Mouse (Mus musculus) liver, adult 2 months (tissue): ENCODE data around the gene Gramd4. TPM values are rescaled to one million over a fixed set of nuclear protein-coding genes. Genes with fewer than 3 reads are reported as not detected.

Experiments
- DNase-seq: peaks from one replicate; pipeline ENCODE4 v3.0.0-alpha.2; 2011; ENCODE audit warnings: low read depth, low spot score; ENCODE audit errors: extremely low read depth
- H3K27ac ChIP-seq: fragments of 200-500 bp; replicated peaks from 2 replicates; pipeline ENCODE4 v1.5.1; 2012; ENCODE audit warnings: low read depth, mild to moderate bottlenecking, control low read depth, inconsistent platforms, low read length; ENCODE audit not compliant: insufficient read depth
- H3K27me3 ChIP-seq: fragments of 200-500 bp; 2 replicates; pipeline ENCODE4 v1.6.1; 2012; ENCODE audit warnings: mild to moderate bottlenecking, moderate library complexity, low read length, inconsistent platforms; ENCODE audit not compliant: control insufficient read depth, insufficient read depth
- H3K36me3 ChIP-seq: fragments of 200-500 bp; 2 replicates; pipeline ENCODE4 v1.6.1; 2012; ENCODE audit warnings: low read length, inconsistent platforms; ENCODE audit not compliant: control insufficient read depth, insufficient read depth
- H3K4me1 ChIP-seq: fragments of 200-500 bp; 2 replicates; pipeline ENCODE4 v1.6.1; 2011; ENCODE audit warnings: low read length; ENCODE audit not compliant: control insufficient read depth, insufficient read depth
- H3K4me3 ChIP-seq: fragments of 200-500 bp; 2 replicates; pipeline ENCODE4 v1.5.1; 2011; ENCODE audit warnings: low read depth, mild to moderate bottlenecking, control low read depth, low read length, moderate library complexity; ENCODE audit not compliant: insufficient read depth
- H3K79me2 ChIP-seq: fragments of 200-500 bp; 2 replicates; pipeline ENCODE4 v1.6.1; 2012; ENCODE audit warnings: inconsistent platforms, mild to moderate bottlenecking, low read length, moderate library complexity; ENCODE audit not compliant: control insufficient read depth, insufficient read depth
- H3K9ac ChIP-seq: fragments of 200-500 bp; 2 replicates; pipeline ENCODE4 v1.6.1; 2012; ENCODE audit warnings: low read depth, mild to moderate bottlenecking, control low read depth, inconsistent platforms, low read length
- CTCF ChIP-seq: fragments of 200-500 bp; IDR thresholded peaks from 2 replicates; pipeline ENCODE4 v1.5.1; 2011; ENCODE audit warnings: low read depth, low read length, control low read depth
- POLR2A ChIP-seq: fragments of 200-500 bp; IDR thresholded peaks from 2 replicates; pipeline ENCODE4 v1.6.1; 2011; ENCODE audit warnings: low read length, control low read depth; ENCODE audit not compliant: insufficient read depth; ENCODE audit errors: extremely low read depth
- WGBS: fragments of 180-500 bp; shearing (Covaris S2); methylation state at CpG from one replicate; pipeline ENCODE4 v1.1.7; 2018; 5-methylcytosine and 5-hydroxymethylcytosine counted together
- polyA plus RNA-seq: library from polyadenylated mRNA; depleted of rRNA; stranded (reverse); fragments of >200 nt; gene quantifications from 2 replicates; pipeline ENCODE4 v1.2.3, GENCODE M21; 2012
- total RNA-seq: library from RNA; depleted of rRNA; stranded (reverse); fragments of >200 nt; gene quantifications from 2 replicates; pipeline ENCODE4 v1.2.3, GENCODE M21; 2014

Gramd4 gene
- total and polyA plus RNA-seq, 2 experiments: 2.4 to 6.0 TPM

DNA sequence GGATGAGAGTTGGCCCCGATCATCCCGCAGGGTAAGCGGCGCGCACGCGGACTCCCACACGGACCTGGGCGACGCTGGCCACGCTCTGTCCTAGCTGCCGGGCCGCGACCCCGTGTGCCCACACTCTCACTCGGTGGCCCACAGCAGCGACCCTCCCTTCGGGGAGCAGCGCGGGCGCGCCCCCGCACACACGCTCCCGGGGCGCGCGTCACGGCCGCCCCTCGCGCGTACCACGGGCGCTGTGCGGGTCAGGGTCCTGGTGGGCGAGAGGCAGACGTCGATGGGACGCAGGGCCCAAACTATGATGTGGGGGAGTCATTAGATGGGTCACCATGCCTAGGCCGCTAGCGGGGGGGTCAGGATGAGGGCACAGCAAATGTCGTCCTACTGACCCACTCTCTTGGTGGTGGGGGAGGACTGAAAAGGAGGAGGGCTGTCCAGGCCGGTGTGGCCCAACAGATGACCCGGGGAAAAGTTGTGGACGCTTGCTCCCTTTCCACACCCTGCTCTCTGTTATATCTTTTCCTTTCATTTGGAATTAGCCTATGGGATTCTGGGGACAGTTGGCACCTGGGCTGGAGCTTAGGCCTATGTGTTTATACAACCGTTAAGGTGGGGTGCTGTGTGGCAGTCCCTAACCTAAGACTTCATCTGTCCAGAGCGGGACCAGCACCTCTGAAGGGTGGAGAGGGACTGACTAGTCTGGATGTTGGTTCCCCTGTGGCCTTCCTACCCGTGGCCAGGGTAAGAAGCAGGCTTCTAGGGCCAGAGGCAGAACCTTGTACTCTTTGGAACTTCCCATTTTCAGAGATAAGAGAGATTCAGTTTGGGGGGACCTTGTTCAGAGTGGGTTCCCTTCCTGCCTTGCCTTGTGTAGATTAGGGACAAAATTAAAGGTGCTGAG, 1.7 kb downstream of the Gramd4 start:
- 4% methylated on average over 49 of the region's 49 CpGs for WGBS
- Histone ChIP-seq H3K27ac (no peak overlapping the region), H3K27me3 (no peaks in the 10 kb centered on the region), H3K4me3 (peak overlapping the region; percentile 95), H3K9ac (peak overlapping the region; percentile 97), H3K36me3 (no peaks in the 10 kb centered on the region), H3K4me1 (peaks cover 5% of the 10 kb centered on the region), H3K79me2 (peaks cover 5% of the 10 kb centered on the region; the same call in 1 of the 2 replicates)
- TF ChIP-seq POLR2A: no peak
- DNase-seq: no peak

DNA sequence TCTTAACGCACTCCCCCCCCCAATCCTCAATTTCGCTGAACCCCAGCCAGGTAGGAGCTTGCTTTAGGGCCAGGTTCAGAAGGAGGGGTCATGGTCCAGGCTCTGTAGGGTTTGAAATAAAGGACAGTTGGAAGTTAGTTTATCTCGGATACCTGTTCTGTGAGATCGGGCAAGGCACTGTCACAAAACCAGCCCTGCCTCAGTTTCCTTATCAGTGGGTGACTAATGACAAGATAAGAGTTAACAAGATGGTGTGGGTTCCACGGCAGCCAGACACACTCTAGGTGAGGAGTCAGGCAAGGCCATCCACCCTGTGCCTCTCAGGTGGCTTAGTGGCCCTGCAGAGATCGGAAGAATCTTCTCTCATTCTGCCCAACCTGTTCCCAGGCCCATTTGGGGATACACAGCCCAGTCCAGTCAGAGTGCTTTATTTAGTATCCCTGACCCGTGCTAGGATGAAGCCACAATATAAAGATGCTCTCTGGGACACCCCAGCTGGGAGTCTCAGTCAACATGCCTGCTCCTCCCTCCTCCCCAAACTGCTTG, 2.4 kb downstream of the Gramd4 start:
- Histone ChIP-seq H3K4me1 (peaks cover 5% of the 10 kb centered on the region), H3K9ac (no peak overlapping the region), H3K4me3 (no peak overlapping the region), H3K79me2 (peaks cover 11% of the 10 kb centered on the region; the same call in 1 of the 2 replicates), H3K27me3 (no peaks in the 10 kb centered on the region), H3K27ac (no peak overlapping the region), H3K36me3 (no peaks in the 10 kb centered on the region)
- DNase-seq: no peak
- WGBS: 78% methylated on average over 7 of the region's 7 CpGs
- TF ChIP-seq POLR2A (no peak), CTCF (no peak)

DNA sequence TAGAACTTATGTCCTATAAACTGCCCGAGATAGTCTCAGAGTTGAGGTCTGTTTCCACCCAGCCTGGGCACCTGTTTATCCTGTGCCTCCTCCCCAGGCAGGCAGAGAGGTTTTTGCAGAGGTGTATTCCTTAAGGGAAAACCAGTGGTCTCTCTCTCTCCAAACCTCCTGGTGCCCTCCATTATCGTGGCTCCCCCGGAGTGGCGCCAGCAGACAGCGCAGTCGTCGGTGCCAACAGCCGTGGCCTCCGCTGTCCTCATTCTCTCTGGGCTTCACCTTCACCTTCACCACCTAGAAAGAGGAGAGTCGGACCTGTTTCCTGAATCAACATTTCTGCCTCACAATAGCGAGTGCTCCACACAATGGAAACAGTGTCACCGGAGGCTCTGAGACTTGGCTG, 3.1 kb downstream of the Gramd4 start:
- no peak for DNase-seq
- Histone ChIP-seq H3K4me3 (no peak overlapping the region), H3K27ac (no peak overlapping the region), H3K4me1 (peaks cover 5% of the 10 kb centered on the region), H3K36me3 (no peaks in the 10 kb centered on the region), H3K79me2 (peaks cover 17% of the 10 kb centered on the region; the same call in 1 of the 2 replicates), H3K9ac (no peak overlapping the region), H3K27me3 (no peaks in the 10 kb centered on the region)
- WGBS: 91% methylated on average over 12 of the region's 12 CpGs
- TF ChIP-seq CTCF (no peak), POLR2A (no peak)

DNA sequence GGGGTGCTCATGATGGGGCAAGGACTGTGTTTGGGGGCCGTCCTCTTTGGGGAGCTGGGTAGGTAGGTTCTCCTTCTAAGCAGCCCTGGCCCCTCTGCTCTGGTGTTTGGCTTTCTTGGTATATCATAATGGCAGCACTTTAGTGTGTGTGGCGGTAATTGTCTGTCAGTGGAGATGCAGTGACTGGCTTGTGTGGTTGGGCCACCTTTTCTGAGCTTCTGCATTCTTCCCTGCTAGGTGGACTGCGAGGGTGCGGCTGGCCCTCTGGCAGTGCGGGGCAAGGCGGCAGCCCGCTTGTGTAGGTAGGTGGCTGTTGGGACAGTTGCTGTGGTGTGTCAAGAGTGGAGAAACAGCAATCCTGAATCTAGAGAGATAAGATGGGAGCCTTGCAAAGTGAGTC, 3.7 kb downstream of the Gramd4 start:
- peaks cover 5% of the 10 kb centered on the region for H3K4me1 ChIP-seq
- H3K9ac ChIP-seq: no peak overlapping the region
- H3K79me2 ChIP-seq: peaks cover 21% of the 10 kb centered on the region; the same call in 1 of the 2 replicates
- 95% methylated on average over 7 of the region's 7 CpGs for WGBS
- H3K36me3 ChIP-seq: no peaks in the 10 kb centered on the region
- DNase-seq: no peak
- H3K27me3 ChIP-seq: no peaks in the 10 kb centered on the region
- no peak overlapping the region for H3K27ac ChIP-seq
- no peak overlapping the region for H3K4me3 ChIP-seq
- TF ChIP-seq POLR2A (no peak), CTCF (no peak)

DNA sequence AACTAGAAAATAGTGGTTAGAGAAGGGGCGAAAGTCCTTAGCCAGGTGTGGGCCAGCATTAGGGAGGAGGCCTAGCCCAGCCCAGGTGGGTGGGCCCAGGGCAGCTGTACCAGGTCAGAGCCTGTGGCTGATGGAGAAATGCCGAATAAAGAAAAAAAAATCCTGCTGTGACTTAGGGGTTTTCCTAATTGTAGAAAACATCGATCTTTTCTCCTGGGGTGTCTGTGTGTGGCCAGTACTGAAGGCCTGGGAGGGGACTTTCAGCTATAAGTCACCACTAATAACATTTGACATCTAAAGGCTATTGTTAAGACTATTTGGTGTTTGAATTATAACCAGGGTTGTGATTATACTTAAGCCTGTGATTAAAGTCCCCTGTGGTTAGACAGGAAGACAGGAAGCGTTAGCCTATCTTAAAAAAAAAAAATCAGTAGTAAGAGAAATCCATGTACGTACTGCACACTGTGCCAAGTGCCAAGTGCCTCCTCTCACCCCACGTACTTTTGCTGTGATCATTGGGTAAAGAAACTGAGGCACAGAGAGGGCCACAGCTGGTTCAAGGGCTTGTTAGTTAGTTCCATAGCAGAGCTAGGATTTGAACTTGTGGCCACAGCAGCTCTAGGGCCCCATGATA, 4.5 kb downstream of the Gramd4 start:
- DNase-seq: no peak
- Histone ChIP-seq H3K27me3 (no peaks in the 10 kb centered on the region), H3K4me3 (no peak overlapping the region), H3K27ac (no peak overlapping the region), H3K36me3 (no peaks in the 10 kb centered on the region), H3K9ac (no peak overlapping the region), H3K79me2 (peaks cover 21% of the 10 kb centered on the region; the same call in 1 of the 2 replicates), H3K4me1 (peaks cover 5% of the 10 kb centered on the region)
- no peak for TF ChIP-seq CTCF
- no peak for TF ChIP-seq POLR2A
- WGBS: 77% methylated on average over 6 of the region's 6 CpGs
